Mouse (Mus musculus) lung, embryonic 14.5 days (tissue): Measurements from ENCODE around the gene Edem3. TPM values are rescaled to one million over a fixed set of nuclear protein-coding genes. Genes with fewer than 3 reads are reported as not detected.
"Not testable (repeated sequence)": the region's sequence is repeated elsewhere in the genome, so short reads cannot be mapped to it uniquely, and the experiment has no call there.

Source experiments
- ATAC-seq: fragments of 200-750 bp; cut with Nextera tagmentation; 2 replicates; pipeline ENCODE4 v1.8.0; 2017; ENCODE audit warnings: mild to moderate bottlenecking, moderate TSS enrichment, moderate library complexity; ENCODE audit not compliant: insufficient read depth
- DNase-seq: peaks from one replicate; pipeline ENCODE4 v3.0.0-alpha.2; 2015
- H3K27ac ChIP-seq: fragments of 300-500 bp; sonication (generic); 2 replicates; pipeline ENCODE4 v1.5.1; 2014; ENCODE audit warnings: low read depth, mild to moderate bottlenecking, moderate library complexity
- H3K27me3 ChIP-seq: fragments of 300-500 bp; sonication (generic); 2 replicates; pipeline ENCODE4 v1.6.1; 2014; ENCODE audit warnings: low read length, control low read depth; ENCODE audit not compliant: insufficient read depth
- H3K36me3 ChIP-seq: fragments of 300-500 bp; sonication (generic); 2 replicates; pipeline ENCODE4 v1.6.1; 2014; ENCODE audit warnings: control low read depth; ENCODE audit not compliant: insufficient read depth
- H3K4me1 ChIP-seq: fragments of 300-500 bp; sonication (generic); 2 replicates; pipeline ENCODE4 v1.6.1; 2014; ENCODE audit warnings: antibody characterized with exemption, control low read depth; ENCODE audit not compliant: insufficient read depth
- H3K4me2 ChIP-seq: fragments of 300-500 bp; sonication (generic); 2 replicates; pipeline ENCODE4 v1.6.1; 2014; ENCODE audit warnings: mild to moderate bottlenecking
- H3K4me3 ChIP-seq: fragments of 300-500 bp; sonication (generic); 2 replicates; pipeline ENCODE4 v1.5.1; 2014; ENCODE audit warnings: low read depth, low read length
- H3K9ac ChIP-seq: fragments of 300-500 bp; sonication (generic); 2 replicates; pipeline ENCODE4 v1.6.1; 2014
- H3K9me3 ChIP-seq: fragments of 300-500 bp; sonication (generic); 2 replicates; pipeline ENCODE4 v1.6.1; 2016; ENCODE audit warnings: low read depth, low read length, control low read depth
- CTCF ChIP-seq: IDR thresholded peaks from 2 replicates; pipeline ENCODE4 v1.5.1; 2016; ENCODE audit warnings: antibody characterized with exemption, low read depth
- WGBS: fragments of 180-500 bp; shearing (Covaris S2); extraction: QIAGEN DNeasy Blood & Tissue Kit; methylation state at CpG from one replicate; pipeline ENCODE4 v1.1.7; 2014; 5-methylcytosine and 5-hydroxymethylcytosine counted together
- polyA plus RNA-seq: library from polyadenylated mRNA; unstranded; fragments of >200 nt; fragmentation: Nextera tagmentation; extraction: Ambion mirVana; gene quantifications from 2 replicates; pipeline ENCODE4 v1.2.1, GENCODE M21; 2014

Gene Edem3
- polyA plus RNA-seq, 1 experiment from 2014 or later = 24.5 TPM

- ATAC-seq = no peak
- 50% methylated on average over 7 of the region's 7 CpGs for WGBS
Measured at GRCm38 (mm10) chr1:151741199-151741621, 14.0 kb upstream of the Edem3 start.

GRCm38 (mm10) chr1:151749894-151750293 lies 5.3 kb upstream of the Edem3 start:
- H3K27ac ChIP-seq, H3K36me3 ChIP-seq, H3K27me3 ChIP-seq, H3K4me2 ChIP-seq, DNase-seq, H3K4me1 ChIP-seq, H3K9ac ChIP-seq, H3K9me3 ChIP-seq, ATAC-seq, H3K4me3 ChIP-seq: not testable (repeated sequence)
- 85% methylated on average over 2 of the region's 2 CpGs for WGBS

More at GRCm38 (mm10) chr1:151741199-151741621, 14.0 kb upstream of the Edem3 start:
- no peak overlapping the region for H3K4me2 ChIP-seq
- H3K4me1 ChIP-seq = no peaks in the 10 kb centered on the region
- no peaks in the 10 kb centered on the region for H3K9me3 ChIP-seq
- DNase-seq = no peak
- no peaks in the 10 kb centered on the region for H3K27me3 ChIP-seq
- no peak for TF ChIP-seq CTCF
- H3K36me3 ChIP-seq = no peaks in the 10 kb centered on the region
- H3K4me3 ChIP-seq = no peak overlapping the region
- H3K27ac ChIP-seq = no peak overlapping the region
- H3K9ac ChIP-seq = no peak overlapping the region

- 47% methylated on average over 4 of the region's 4 CpGs for WGBS
- Histone ChIP-seq H3K4me2 (no peak overlapping the region), H3K27me3 (no peaks in the 10 kb centered on the region), H3K9ac (no peak overlapping the region), H3K36me3 (no peaks in the 10 kb centered on the region), H3K4me1 (peaks cover 16% of the 10 kb centered on the region), H3K4me3 (no peak overlapping the region), H3K9me3 (no peaks in the 10 kb centered on the region), H3K27ac (no peak overlapping the region)
- DNase-seq (no peak), ATAC-seq (no peak)
- TF ChIP-seq CTCF = no peak
Measured at GRCm38 (mm10) chr1:151752946-151753345, 2.2 kb upstream of the Edem3 start.

- peaks cover 16% of the 10 kb centered on the region for H3K4me1 ChIP-seq
- ATAC-seq (no peak), DNase-seq (no peak)
- H3K9me3 ChIP-seq = no peaks in the 10 kb centered on the region
- no peak overlapping the region for H3K9ac ChIP-seq
- 66% methylated on average over 8 of the region's 8 CpGs for WGBS
- H3K27me3 ChIP-seq = no peaks in the 10 kb centered on the region
- H3K36me3 ChIP-seq = no peaks in the 10 kb centered on the region
- H3K4me2 ChIP-seq = peak overlapping the region; percentile 62
- H3K27ac ChIP-seq = no peak overlapping the region
- TF ChIP-seq CTCF = no peak
- no peak overlapping the region for H3K4me3 ChIP-seq
Measured at GRCm38 (mm10) chr1:151753374-151753929, 1.7 kb upstream of the Edem3 start.

GRCm38 (mm10) chr1:151754028-151754489 lies 1.1 kb upstream of the Edem3 start:
- H3K4me3 ChIP-seq = peak overlapping the region; percentile 90
- H3K4me1 ChIP-seq = peaks cover 16% of the 10 kb centered on the region
- DNase-seq (peak; percentile 13), ATAC-seq (no peak)
- peak overlapping the region; percentile 62 for H3K4me2 ChIP-seq
- no peak for TF ChIP-seq CTCF
- no peaks in the 10 kb centered on the region for H3K27me3 ChIP-seq
- H3K36me3 ChIP-seq = no peaks in the 10 kb centered on the region
- no peaks in the 10 kb centered on the region for H3K9me3 ChIP-seq
- no peak overlapping the region for H3K27ac ChIP-seq
- no peak overlapping the region for H3K9ac ChIP-seq
- 53% methylated on average over 10 of the region's 10 CpGs for WGBS

- H3K4me3 ChIP-seq = peak overlapping the region; percentile 90
- DNase-seq (peak; percentile 12), ATAC-seq (no peak)
- TF ChIP-seq CTCF = no peak
- H3K9ac ChIP-seq = peak overlapping the region; percentile 69
- no peaks in the 10 kb centered on the region for H3K27me3 ChIP-seq
- H3K27ac ChIP-seq = peak overlapping the region; percentile 75
- peak overlapping the region; percentile 93 for H3K4me2 ChIP-seq
- 4% methylated on average over 36 of the region's 36 CpGs for WGBS
- peaks cover 6% of the 10 kb centered on the region for H3K36me3 ChIP-seq
- no peaks in the 10 kb centered on the region for H3K9me3 ChIP-seq
- H3K4me1 ChIP-seq = peaks cover 16% of the 10 kb centered on the region
Measured at GRCm38 (mm10) chr1:151755660-151756424, 671 bp downstream of the Edem3 start.

- peak overlapping the region; percentile 90 for H3K4me3 ChIP-seq
- H3K27ac ChIP-seq = no peak overlapping the region
- H3K9me3 ChIP-seq = no peaks in the 10 kb centered on the region
- WGBS = 26% methylated on average over 1 of the region's 1 CpGs
- peaks cover 16% of the 10 kb centered on the region for H3K4me1 ChIP-seq
- DNase-seq (no peak), ATAC-seq (no peak)
- peak overlapping the region; percentile 93 for H3K4me2 ChIP-seq
- H3K36me3 ChIP-seq = peaks cover 12% of the 10 kb centered on the region
- no peak for TF ChIP-seq CTCF
- no peaks in the 10 kb centered on the region for H3K27me3 ChIP-seq
- peak overlapping the region; percentile 69 for H3K9ac ChIP-seq
Measured at GRCm38 (mm10) chr1:151756425-151756728, 1.2 kb downstream of the Edem3 start.
